Mouse (Mus musculus) G1E (cell line): Measurements from ENCODE around the gene Olfr247.
"Not testable (repeated sequence)": the region's sequence is repeated elsewhere in the genome, so short reads cannot be mapped to it uniquely, and the experiment has no call there.

Experiments
- CTCF ChIP-seq: IDR thresholded peaks from 2 replicates; pipeline ENCODE4 v1.5.1; 2012; ENCODE audit warnings: low read depth, low read length, inconsistent platforms, mixed read lengths
- GATA1 ChIP-seq: IDR thresholded peaks from 2 replicates; pipeline ENCODE4 v1.6.1; 2012; ENCODE audit warnings: borderline replicate concordance, low read length, inconsistent platforms, mixed read lengths
- POLR2AphosphoS5 ChIP-seq: IDR thresholded peaks from 2 replicates; pipeline ENCODE4 v1.6.1; 2012; ENCODE audit warnings: low read depth, low read length, inconsistent platforms; ENCODE audit not compliant: insufficient replicate concordance

DNA sequence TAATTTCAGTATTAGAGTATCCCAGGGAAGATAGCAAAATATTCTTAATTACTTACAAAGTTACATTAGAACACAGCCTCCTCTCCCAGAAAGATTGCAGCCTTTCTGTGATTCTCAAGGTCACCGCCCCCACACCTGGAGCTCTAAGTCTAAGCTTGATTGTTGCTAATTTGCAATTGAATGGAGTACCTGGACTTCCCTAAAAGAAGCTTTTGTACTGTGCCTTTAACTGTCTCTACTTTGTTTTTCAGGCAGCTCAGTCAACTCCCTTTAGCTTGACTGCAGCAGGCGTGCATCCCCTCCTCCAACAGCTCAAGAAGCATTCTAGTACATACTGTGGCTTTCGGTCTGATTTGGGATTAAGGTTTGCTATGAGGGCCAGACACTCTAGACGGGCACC is 28.2 kb upstream of the Olfr247 start:
- TF ChIP-seq CTCF, POLR2AphosphoS5, GATA1: not testable (repeated sequence)
